Mouse (Mus musculus): ENCODE measurements around the gene Tm7sf3.

GRCm38 (mm10) chr6:146672106-146672505 lies 29.5 kb upstream of the Tm7sf3 start:
- TF ChIP-seq HCFC1 (IDR thresholded peaks at IDR 0.05; ENCODE audit: low read depth, low read length) (no peak), POLR2A (IDR thresholded peaks at IDR 0.05; ENCODE audit: control insufficient read depth in 1 of 2, insufficient read depth in 1 of 2, low read depth in 1 of 2, low read length in 2 of 2, poor library complexity in 1 of 2) (no peak), TAL1 (IDR thresholded peaks at IDR 0.05; ENCODE audit: low read length) (no peak)
